Mouse (Mus musculus) cerebellum, adult 11 months (tissue): ENCODE measurements around the gene 3110070M22Rik.
A peak's percentile ranks its signal among the peaks of the same experiment; 100 is the strongest.
"Not testable (repeated sequence)": the region's sequence is repeated elsewhere in the genome, so short reads cannot be mapped to it uniquely, and the experiment has no call there.

Source experiments
- DNase-seq: peaks from one replicate; pipeline ENCODE4 v3.0.0; 2022

Gene 3110070M22Rik

GRCm38 (mm10) chr13:119487880-119488580, at the start of gene 3110070M22Rik, which contains the start of gene Tmem267:
Gene 3110070M22Rik (minus strand): TSS chr13:119488383.
Gene Tmem267 (plus strand): TSS chr13:119488039.
- DNase-seq: peak; percentile 86

- DNase-seq: not testable (repeated sequence)
These were observed 6.8 kb upstream of the 3110070M22Rik start for GRCm38 (mm10) chr13:119494938-119495337.

GRCm38 (mm10) chr13:119492083-119492482, 3.9 kb upstream of the 3110070M22Rik start:
- DNase-seq: not testable (repeated sequence)

GRCm38 (mm10) chr13:119487354-119487753, 829 bp downstream of the 3110070M22Rik start:
- peak; percentile 14 for DNase-seq

GRCm38 (mm10) chr13:119477789-119478188, 10.4 kb downstream of the 3110070M22Rik start:
- DNase-seq: no peak

GRCm38 (mm10) chr13:119476631-119477030, 11.6 kb downstream of the 3110070M22Rik start:
- DNase-seq: no peak

GRCm38 (mm10) chr13:119462596-119463560, 25.3 kb downstream of the 3110070M22Rik start, which contains the start of gene 4833420G17Rik:
Gene 4833420G17Rik (plus strand): TSS chr13:119462768.
- DNase-seq: peak; percentile 80

- DNase-seq: no peak
These were observed 26.1 kb downstream of the 3110070M22Rik start for GRCm38 (mm10) chr13:119461900-119462595.

GRCm38 (mm10) chr13:119456342-119456741, 31.8 kb downstream of the 3110070M22Rik start:
- no peak for DNase-seq

GRCm38 (mm10) chr13:119455082-119455481, 33.1 kb downstream of the 3110070M22Rik start:
- no peak for DNase-seq

GRCm38 (mm10) chr13:119453563-119453962, 34.6 kb downstream of the 3110070M22Rik start:
- no peak for DNase-seq

- no peak for DNase-seq
These were observed 45.9 kb downstream of the 3110070M22Rik start for GRCm38 (mm10) chr13:119442244-119442643.
